Mouse (Mus musculus) B cell, adult 62 days (primary cell): Measurements from ENCODE around the gene Dupd1. TPM values are rescaled to one million over a fixed set of nuclear protein-coding genes. Genes with fewer than 3 reads are reported as not detected.

Source experiments
- total RNA-seq: library from RNA; stranded (reverse); gene quantifications from 4 replicates; pipeline ENCODE4 v1.2.4, GENCODE M21; 2023

Gene Dupd1
- not detected in 4 replicates for total RNA-seq

GRCm38 (mm10) chr14:21714486-21714885 lies at the start of gene Dupd1:
Gene Dupd1 (minus strand): TSS chr14:21714576.

GRCm38 (mm10) chr14:21750881-21751542 lies 36.6 kb upstream of the Dupd1 start, which contains the start of gene Dusp13:
Gene Dusp13 (minus strand): TSS chr14:21751181.

GRCm38 (mm10) chr14:21750008-21750880 lies 35.9 kb upstream of the Dupd1 start, which contains the start of gene Samd8:
Gene Samd8 (plus strand): TSS chr14:21750531.

Other genes with a start within 250 kb of the Dupd1 start
- 41.2 to 53.0 TPM (median 47.8 TPM) in 4 replicates for gene Kat6b, start 233.1 kb downstream of the Dupd1 start, total RNA-seq
- 27.9 to 30.7 TPM (median 28.9 TPM) in 4 replicates for gene Samd8, start 36.0 kb upstream of the Dupd1 start, total RNA-seq
- gene Dusp13, start 36.6 kb upstream of the Dupd1 start, total RNA-seq: not detected in 4 replicates
- gene Vdac2, start 110.7 kb upstream of the Dupd1 start, total RNA-seq: 114 to 141 TPM (median 130 TPM) in 4 replicates
- gene Comtd1, start 134.4 kb upstream of the Dupd1 start, total RNA-seq: 5.8 to 10.6 TPM (median 6.5 TPM) in 4 replicates